Mouse (Mus musculus) right cerebral cortex, postnatal 10 days (tissue): ENCODE measurements around the gene Ssbp2.

Experiments
- DNase-seq, 2 experiments: peaks; one replicate each; pipeline ENCODE4 v3.0.0; 2021; ENCODE audit warnings: low spot score in 2 of 2

The Ssbp2 gene

GRCm38 (mm10) chr13:91725130-91725529, 265.0 kb downstream of the Ssbp2 start:
- DNase-seq, result no peak

- DNase-seq, result no peak
Observed at GRCm38 (mm10) chr13:91727899-91728298, 267.8 kb downstream of the Ssbp2 start.

GRCm38 (mm10) chr13:91737191-91737590, 277.1 kb downstream of the Ssbp2 start:
- DNase-seq, result no peak

GRCm38 (mm10) chr13:91740851-91741250, 280.8 kb downstream of the Ssbp2 start:
- no peak for DNase-seq

GRCm38 (mm10) chr13:91741280-91742047, 281.4 kb downstream of the Ssbp2 start, which contains the start of gene Acot12:
TSS of gene Acot12 (plus strand) at chr13:91741512.
- peak; percentile 37 to 49 for DNase-seq

GRCm38 (mm10) chr13:91743180-91743579, 283.1 kb downstream of the Ssbp2 start:
- DNase-seq, result no peak

- DNase-seq, result no peak
Observed at GRCm38 (mm10) chr13:91746470-91746869, 286.4 kb downstream of the Ssbp2 start.

- DNase-seq, result no peak
Observed at GRCm38 (mm10) chr13:91748401-91748800, 288.3 kb downstream of the Ssbp2 start.

GRCm38 (mm10) chr13:91749981-91750380, 289.9 kb downstream of the Ssbp2 start:
- no peak for DNase-seq
